Mouse (Mus musculus) heart, embryonic 11.5 days (tissue): Measurements from ENCODE around the gene Cd83. TPM values are rescaled to one million over a fixed set of nuclear protein-coding genes. Genes with fewer than 3 reads are reported as not detected.

Experiments
- ATAC-seq: fragments of 200-750 bp; cut with Nextera tagmentation; replicated peaks from 2 replicates; pipeline ENCODE4 v1.8.0; 2017; ENCODE audit warnings: moderate library complexity; ENCODE audit not compliant: insufficient number of reproducible peaks, low FRiP score, low TSS enrichment
- H3K27ac ChIP-seq: fragments of 300-500 bp; sonication (generic); 2 replicates; pipeline ENCODE4 v1.5.1; 2014; ENCODE audit warnings: mild to moderate bottlenecking, low read depth, low read length
- H3K27me3 ChIP-seq: fragments of 300-500 bp; sonication (generic); 2 replicates; pipeline ENCODE4 v1.6.1; 2014; ENCODE audit warnings: mild to moderate bottlenecking, low read length, mixed read lengths; ENCODE audit not compliant: control insufficient read depth, insufficient read depth
- H3K36me3 ChIP-seq: fragments of 300-500 bp; sonication (generic); 2 replicates; pipeline ENCODE4 v1.6.1; 2014; ENCODE audit warnings: mild to moderate bottlenecking, low read length, moderate library complexity, mixed read lengths; ENCODE audit not compliant: control insufficient read depth, insufficient read depth
- H3K4me1 ChIP-seq: fragments of 300-500 bp; sonication (generic); 2 replicates; pipeline ENCODE4 v1.6.1; 2014; ENCODE audit warnings: low read length; ENCODE audit not compliant: control insufficient read depth, insufficient read depth
- H3K4me2 ChIP-seq: fragments of 300-500 bp; sonication (generic); 2 replicates; pipeline ENCODE4 v1.6.1; 2014; ENCODE audit warnings: mild to moderate bottlenecking, moderate library complexity
- H3K4me3 ChIP-seq: fragments of 300-500 bp; sonication (generic); 2 replicates; pipeline ENCODE4 v1.5.1; 2014; ENCODE audit warnings: low read depth, low read length
- H3K9ac ChIP-seq: fragments of 300-500 bp; sonication (generic); 2 replicates; pipeline ENCODE4 v1.6.1; 2014; ENCODE audit warnings: mild to moderate bottlenecking, low read depth, low read length, moderate library complexity
- H3K9me3 ChIP-seq: fragments of 300-500 bp; sonication (generic); replicated peaks from 2 replicates; pipeline ENCODE4 v1.6.1; 2016; ENCODE audit warnings: low read length; ENCODE audit not compliant: control insufficient read depth
- WGBS: fragments of 180-500 bp; shearing (Covaris S2); extraction: QIAGEN DNeasy Blood & Tissue Kit; methylation state at CpG from one replicate; pipeline ENCODE4 v1.1.7; 2014; ENCODE audit not compliant: insufficient replicate concordance; 5-methylcytosine and 5-hydroxymethylcytosine counted together
- polyA plus RNA-seq: library from polyadenylated mRNA; unstranded; fragments of >200 nt; fragmentation: Nextera tagmentation; extraction: Ambion mirVana; gene quantifications from 2 replicates; pipeline ENCODE4 v1.2.1, GENCODE M21; 2014

Cd83 gene
- polyA plus RNA-seq, 1 experiment from 2014 or later, result 2.2 TPM

DNA sequence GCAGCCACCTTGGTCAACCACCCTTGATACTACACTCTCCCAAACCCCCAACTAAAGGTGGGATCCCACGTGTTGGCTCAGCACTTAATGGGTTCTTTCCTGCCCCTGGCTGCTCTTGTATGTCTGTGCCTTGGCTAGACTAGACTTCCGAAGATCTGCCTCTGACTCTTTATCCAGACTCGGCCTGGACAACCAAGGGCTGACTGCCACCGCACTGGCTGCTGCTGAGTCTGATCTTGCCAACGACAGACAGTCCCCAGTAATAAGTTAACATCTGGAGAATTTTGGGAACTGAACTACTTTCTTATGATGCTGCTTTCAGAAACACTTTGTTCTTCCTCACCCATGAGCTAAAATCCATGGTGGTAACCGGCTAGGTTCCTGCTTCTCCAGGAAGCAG is 26.0 kb downstream of the Cd83 start:
- H3K9me3 ChIP-seq, result peaks cover 4% of the 10 kb centered on the region; the same call in 1 of the 2 replicates
- H3K4me2 ChIP-seq, result no peak overlapping the region
- H3K4me1 ChIP-seq, result no peaks in the 10 kb centered on the region
- H3K9ac ChIP-seq, result no peak overlapping the region
- no peak overlapping the region for H3K4me3 ChIP-seq
- H3K36me3 ChIP-seq, result no peaks in the 10 kb centered on the region
- H3K27ac ChIP-seq, result no peak overlapping the region
- no peak for ATAC-seq
- 69% methylated on average over 6 of the region's 6 CpGs for WGBS
- no peaks in the 10 kb centered on the region for H3K27me3 ChIP-seq

DNA sequence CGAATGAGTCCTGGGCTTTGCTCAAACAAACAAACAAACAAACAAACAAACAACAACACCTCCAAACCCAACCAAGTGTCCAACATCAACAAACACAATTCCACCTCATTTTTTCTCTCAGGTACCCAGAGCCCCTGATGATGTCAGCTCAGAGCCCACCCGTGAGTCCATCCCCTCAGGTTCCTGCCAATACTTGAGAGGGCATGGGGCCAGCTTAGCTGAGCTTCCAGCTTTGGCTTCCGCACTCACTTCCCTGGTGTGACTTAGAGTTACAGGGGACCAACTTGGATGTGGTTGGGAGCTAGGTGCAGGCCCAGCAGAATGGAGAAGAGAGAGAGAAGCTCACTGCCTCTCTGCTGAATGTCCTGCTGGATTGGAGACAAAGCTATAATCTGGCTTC is 27.3 kb downstream of the Cd83 start:
- 80% methylated on average over 3 of the region's 3 CpGs for WGBS
- Histone ChIP-seq H3K27ac (no peak overlapping the region), H3K36me3 (no peaks in the 10 kb centered on the region), H3K4me1 (no peaks in the 10 kb centered on the region), H3K27me3 (no peaks in the 10 kb centered on the region), H3K4me2 (no peak overlapping the region), H3K4me3 (no peak overlapping the region), H3K9ac (no peak overlapping the region), H3K9me3 (peaks cover 4% of the 10 kb centered on the region; the same call in 1 of the 2 replicates)
- no peak for ATAC-seq

DNA sequence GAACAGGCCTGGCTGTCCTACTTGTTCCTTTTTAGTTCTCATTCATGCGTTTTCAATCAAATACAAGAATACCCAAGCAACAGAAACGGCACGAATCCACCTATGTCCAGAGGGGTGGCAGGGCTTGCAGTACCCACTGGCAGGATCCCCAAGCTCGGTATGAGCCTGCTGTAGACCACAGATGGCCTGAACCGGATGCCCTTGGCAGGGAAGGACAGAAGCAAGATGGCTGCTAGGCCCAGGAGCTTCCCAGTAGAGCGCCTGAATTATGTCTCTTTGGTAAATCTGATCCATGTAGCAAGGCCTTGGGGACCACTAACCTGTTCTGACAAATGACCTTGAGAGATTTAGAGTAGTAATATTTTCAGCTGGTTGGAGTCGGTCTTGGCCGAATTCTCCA is 28.9 kb downstream of the Cd83 start:
- no peak for ATAC-seq
- H3K4me1 ChIP-seq, result no peaks in the 10 kb centered on the region
- peaks cover 4% of the 10 kb centered on the region; the same call in 1 of the 2 replicates for H3K9me3 ChIP-seq
- H3K36me3 ChIP-seq, result no peaks in the 10 kb centered on the region
- no peak overlapping the region for H3K27ac ChIP-seq
- no peak overlapping the region for H3K4me3 ChIP-seq
- H3K27me3 ChIP-seq, result no peaks in the 10 kb centered on the region
- H3K9ac ChIP-seq, result no peak overlapping the region
- no peak overlapping the region for H3K4me2 ChIP-seq
- WGBS, result 82% methylated on average over 8 of the region's 8 CpGs

DNA sequence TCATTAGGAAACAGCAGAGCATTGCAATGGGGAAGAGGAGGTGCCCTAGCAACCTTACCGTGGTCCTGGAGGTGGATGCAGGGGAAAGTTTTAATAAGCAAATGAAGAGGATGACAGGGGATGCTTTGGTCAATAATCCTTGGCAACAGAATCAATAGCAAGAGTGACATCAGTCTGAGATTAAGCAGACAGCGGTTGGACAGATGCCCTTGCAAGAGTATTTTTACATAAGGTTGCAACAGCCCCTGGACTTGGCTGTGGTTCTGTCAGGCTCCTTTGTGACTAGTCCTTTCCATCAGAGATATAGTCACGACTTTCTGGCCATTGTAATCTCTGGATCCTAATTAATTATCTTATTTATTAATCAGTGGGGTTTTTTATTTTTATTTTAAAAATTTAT is 32.9 kb downstream of the Cd83 start:
- WGBS, result 84% methylated on average over 3 of the region's 3 CpGs
- H3K4me3 ChIP-seq, result no peak overlapping the region
- no peak overlapping the region for H3K27ac ChIP-seq
- no peaks in the 10 kb centered on the region for H3K27me3 ChIP-seq
- H3K9ac ChIP-seq, result no peak overlapping the region
- ATAC-seq, result no peak
- peaks cover 4% of the 10 kb centered on the region; the same call in 1 of the 2 replicates for H3K9me3 ChIP-seq
- no peak overlapping the region for H3K4me2 ChIP-seq
- no peaks in the 10 kb centered on the region for H3K36me3 ChIP-seq
- H3K4me1 ChIP-seq, result no peaks in the 10 kb centered on the region

DNA sequence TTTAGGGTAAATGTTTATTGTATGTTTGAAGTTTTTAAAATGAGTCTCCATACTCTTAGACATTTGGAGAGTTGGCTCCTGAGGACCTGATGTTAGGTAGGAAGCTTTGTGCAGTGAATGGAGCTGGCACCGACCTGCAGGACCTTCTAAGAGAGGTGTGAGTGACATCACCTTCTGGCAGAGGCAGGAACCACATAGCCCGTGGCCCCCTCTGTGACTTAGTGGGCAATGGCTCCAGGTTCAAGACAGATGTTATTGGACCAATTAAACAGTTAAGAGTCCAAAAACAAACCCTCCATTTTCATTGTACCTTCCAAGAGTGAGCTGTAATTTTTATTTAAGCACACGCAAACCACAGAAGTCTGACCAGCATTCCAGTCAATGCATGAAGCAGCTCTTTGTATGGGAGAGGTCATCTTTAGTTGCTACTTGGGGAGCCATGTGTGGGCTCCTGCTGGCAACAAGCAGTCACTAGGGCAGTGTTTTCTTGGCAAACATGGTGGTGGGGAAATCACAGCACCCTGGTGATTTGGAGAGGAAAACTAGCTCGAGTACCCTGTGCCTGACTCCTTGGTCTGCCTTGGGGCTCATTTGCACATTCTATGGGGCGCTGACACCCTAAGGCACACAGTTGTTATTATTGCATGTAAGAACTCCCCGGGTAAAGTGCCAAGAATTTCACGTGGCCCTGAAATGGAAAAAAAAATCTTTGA is 33.9 kb downstream of the Cd83 start:
- H3K9me3 ChIP-seq, result peaks cover 4% of the 10 kb centered on the region; the same call in 1 of the 2 replicates
- no peaks in the 10 kb centered on the region for H3K36me3 ChIP-seq
- 68% methylated on average over 7 of the region's 7 CpGs for WGBS
- H3K27me3 ChIP-seq, result no peaks in the 10 kb centered on the region
- H3K27ac ChIP-seq, result no peak overlapping the region
- no peak overlapping the region for H3K9ac ChIP-seq
- H3K4me3 ChIP-seq, result no peak overlapping the region
- H3K4me2 ChIP-seq, result no peak overlapping the region
- ATAC-seq, result no peak
- no peaks in the 10 kb centered on the region for H3K4me1 ChIP-seq

DNA sequence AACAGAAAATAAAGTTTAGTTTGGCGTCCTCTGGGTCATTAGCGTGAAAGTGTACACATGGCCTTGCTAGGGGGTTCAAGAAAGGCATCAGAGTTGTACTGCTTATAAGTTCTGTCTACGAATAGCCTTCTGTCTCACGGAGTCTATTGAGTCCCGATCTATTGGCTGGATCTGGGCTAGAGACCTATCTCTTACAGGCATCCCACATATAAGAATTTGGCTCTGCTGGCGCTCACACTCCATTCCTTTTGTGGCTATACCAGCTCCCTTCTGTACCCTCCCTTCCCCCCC is 34.4 kb downstream of the Cd83 start:
- no peak for ATAC-seq

DNA sequence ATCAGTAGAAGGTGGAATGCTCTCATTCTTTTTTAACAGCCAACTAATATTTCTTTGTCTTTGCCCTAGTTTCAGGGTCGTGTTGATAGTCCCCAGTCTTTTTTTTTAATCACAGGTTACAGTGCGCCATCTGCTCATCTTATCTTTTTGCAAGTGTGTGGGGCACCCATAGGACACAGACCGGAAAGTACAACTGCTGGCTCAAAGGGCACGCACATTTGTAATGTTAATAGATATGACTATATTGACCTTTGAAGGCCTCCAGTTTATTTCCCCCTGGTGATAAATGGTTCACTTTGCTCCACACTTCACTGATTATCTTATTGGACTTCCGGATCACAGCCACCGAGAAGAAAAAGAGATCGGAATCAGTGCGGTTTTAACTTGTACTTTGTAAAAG is 35.5 kb downstream of the Cd83 start:
- Histone ChIP-seq H3K4me1 (no peaks in the 10 kb centered on the region), H3K4me2 (no peak overlapping the region), H3K27ac (no peak overlapping the region), H3K36me3 (no peaks in the 10 kb centered on the region), H3K9ac (no peak overlapping the region), H3K27me3 (no peaks in the 10 kb centered on the region), H3K4me3 (no peak overlapping the region), H3K9me3 (peaks cover 4% of the 10 kb centered on the region; the same call in 1 of the 2 replicates)
- WGBS, result 81% methylated on average over 8 of the region's 8 CpGs
- no peak for ATAC-seq

More for the DNA sequence above, 34.4 kb downstream of the Cd83 start:
- Histone ChIP-seq H3K9ac (no peak overlapping the region), H3K4me3 (no peak overlapping the region), H3K4me1 (no peaks in the 10 kb centered on the region), H3K27ac (no peak overlapping the region), H3K27me3 (no peaks in the 10 kb centered on the region), H3K36me3 (no peaks in the 10 kb centered on the region), H3K4me2 (no peak overlapping the region), H3K9me3 (peaks cover 4% of the 10 kb centered on the region; the same call in 1 of the 2 replicates)
- WGBS, result 91% methylated on average over 6 of the region's 6 CpGs

DNA sequence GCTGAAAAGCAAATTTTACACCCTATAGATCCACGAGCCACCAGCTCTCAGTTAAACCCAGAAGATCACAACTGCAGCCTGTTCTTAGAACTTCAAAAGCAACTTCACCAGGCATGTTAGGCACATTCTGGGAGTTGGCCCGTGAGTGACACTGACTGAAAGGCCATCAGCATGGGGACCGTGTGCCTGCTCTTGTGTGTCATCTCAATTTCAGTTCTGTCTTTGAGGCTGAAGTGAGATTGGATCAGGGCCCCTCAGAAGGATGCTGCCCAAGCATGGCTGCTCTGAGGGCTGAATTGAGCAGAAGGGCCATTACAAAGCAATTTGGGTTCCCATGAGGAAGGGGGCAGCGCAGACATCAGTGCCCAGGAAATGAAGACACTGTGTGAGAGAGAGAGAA is 37.7 kb downstream of the Cd83 start:
- Histone ChIP-seq H3K4me3 (no peak overlapping the region), H3K4me1 (no peaks in the 10 kb centered on the region), H3K4me2 (no peak overlapping the region), H3K27ac (no peak overlapping the region), H3K9me3 (no peaks in the 10 kb centered on the region), H3K9ac (no peak overlapping the region), H3K27me3 (no peaks in the 10 kb centered on the region), H3K36me3 (no peaks in the 10 kb centered on the region)
- 73% methylated on average over 4 of the region's 4 CpGs for WGBS
- no peak for ATAC-seq

DNA sequence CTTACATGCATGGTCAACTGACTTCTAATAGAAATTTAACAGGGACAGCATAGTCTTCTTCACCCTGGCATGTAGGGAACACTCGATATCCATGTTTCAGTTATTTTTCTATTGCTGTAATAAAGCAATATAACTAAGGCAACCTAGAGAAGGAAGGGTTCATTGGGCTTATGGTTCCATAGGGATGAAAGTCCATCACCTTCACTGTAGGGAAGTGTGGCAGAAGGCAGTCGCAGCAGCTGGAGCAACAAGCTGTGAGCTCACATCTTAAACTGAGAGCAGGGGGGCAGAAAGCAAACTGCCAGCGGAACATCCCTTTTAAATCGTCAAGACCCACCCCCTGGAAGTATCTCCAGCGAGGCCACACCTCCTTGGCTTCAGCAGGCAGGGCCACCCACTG is 44.1 kb downstream of the Cd83 start:
- H3K9ac ChIP-seq, result no peak overlapping the region
- H3K27me3 ChIP-seq, result no peaks in the 10 kb centered on the region
- no peak overlapping the region for H3K4me2 ChIP-seq
- no peak for ATAC-seq
- H3K36me3 ChIP-seq, result no peaks in the 10 kb centered on the region
- H3K9me3 ChIP-seq, result no peaks in the 10 kb centered on the region
- H3K4me3 ChIP-seq, result no peak overlapping the region
- H3K4me1 ChIP-seq, result peaks cover 3% of the 10 kb centered on the region; the same call in 1 of the 2 replicates
- WGBS, result 46% methylated on average over 5 of the region's 5 CpGs
- H3K27ac ChIP-seq, result no peak overlapping the region
